Mouse (Mus musculus): ENCODE results near the gene 2900026A02Rik.

The 2900026A02Rik gene

GRCm38 (mm10) chr5:113119291-113119690, 101.7 kb downstream of the 2900026A02Rik start:
- DNase-seq = no peak

GRCm38 (mm10) chr5:113118695-113119094, 102.3 kb downstream of the 2900026A02Rik start:
- no peak for DNase-seq

GRCm38 (mm10) chr5:113117361-113117760, 103.7 kb downstream of the 2900026A02Rik start:
- no peak for DNase-seq

- DNase-seq = no peak
Observed at GRCm38 (mm10) chr5:113115896-113116295, 105.1 kb downstream of the 2900026A02Rik start.

GRCm38 (mm10) chr5:113114264-113115225, 106.5 kb downstream of the 2900026A02Rik start:
- no peak for DNase-seq

- no peak for DNase-seq
Observed at GRCm38 (mm10) chr5:113113120-113113519, 107.9 kb downstream of the 2900026A02Rik start.

- no peak for DNase-seq
Observed at GRCm38 (mm10) chr5:113111336-113111735, 109.7 kb downstream of the 2900026A02Rik start.

- no peak for DNase-seq
Observed at GRCm38 (mm10) chr5:113110929-113111328, 110.1 kb downstream of the 2900026A02Rik start.

GRCm38 (mm10) chr5:113109651-113110050, 111.4 kb downstream of the 2900026A02Rik start:
- peak; percentile 37 for DNase-seq

GRCm38 (mm10) chr5:113108165-113108764, 112.8 kb downstream of the 2900026A02Rik start:
- no peak for DNase-seq

- no peak for DNase-seq
Observed at GRCm38 (mm10) chr5:113107709-113108108, 113.3 kb downstream of the 2900026A02Rik start.

- DNase-seq = no peak
Observed at GRCm38 (mm10) chr5:113106594-113106993, 114.4 kb downstream of the 2900026A02Rik start.

GRCm38 (mm10) chr5:113105481-113105880, 115.6 kb downstream of the 2900026A02Rik start:
- DNase-seq = no peak

GRCm38 (mm10) chr5:113105035-113105434, 116.0 kb downstream of the 2900026A02Rik start:
- DNase-seq = no peak

GRCm38 (mm10) chr5:113102455-113102854, 118.6 kb downstream of the 2900026A02Rik start:
- DNase-seq = no peak

GRCm38 (mm10) chr5:113101457-113101856, 119.6 kb downstream of the 2900026A02Rik start:
- DNase-seq = no peak

- no peak for DNase-seq
Observed at GRCm38 (mm10) chr5:113100422-113100821, 120.6 kb downstream of the 2900026A02Rik start.

GRCm38 (mm10) chr5:113099546-113099945, 121.5 kb downstream of the 2900026A02Rik start:
- DNase-seq = peak; percentile 88

GRCm38 (mm10) chr5:113097551-113097950, 123.5 kb downstream of the 2900026A02Rik start:
- no peak for DNase-seq

- DNase-seq = no peak
Observed at GRCm38 (mm10) chr5:113095456-113095855, 125.6 kb downstream of the 2900026A02Rik start.

GRCm38 (mm10) chr5:113092406-113092805, 128.6 kb downstream of the 2900026A02Rik start:
- no peak for DNase-seq

GRCm38 (mm10) chr5:113091162-113091561, 129.9 kb downstream of the 2900026A02Rik start:
- DNase-seq = peak; percentile 45

- no peak for DNase-seq
Observed at GRCm38 (mm10) chr5:113090750-113091149, 130.3 kb downstream of the 2900026A02Rik start.
